Mouse (Mus musculus) lung, adult 2 months (tissue): ENCODE data around the gene Lenep. TPM values are rescaled to one million over a fixed set of nuclear protein-coding genes. Genes with fewer than 3 reads are reported as not detected.

Experiments used
- DNase-seq: peaks from one replicate; pipeline ENCODE4 v3.0.0; 2022
- H3K4me1 ChIP-seq: fragments of 200-500 bp; 2 replicates; pipeline ENCODE4 v1.6.1; 2011; ENCODE audit warnings: low read length; ENCODE audit not compliant: control insufficient read depth, insufficient read depth
- H3K4me3 ChIP-seq: fragments of 200-500 bp; replicated peaks from 2 replicates; pipeline ENCODE3; 2011; ENCODE audit warnings: low read depth, mild to moderate bottlenecking, control low read depth, low read length; ENCODE audit errors: extremely low read depth
- CTCF ChIP-seq: fragments of 200-500 bp; IDR thresholded peaks from 2 replicates; pipeline ENCODE4 v1.5.1; 2011; ENCODE audit warnings: mild to moderate bottlenecking, low read length, control low read depth; ENCODE audit not compliant: insufficient read depth
- POLR2A ChIP-seq: fragments of 200-500 bp; IDR thresholded peaks from 2 replicates; pipeline ENCODE4 v1.6.1; 2011; ENCODE audit warnings: low read depth, mild to moderate bottlenecking, control low read depth, low read length, borderline replicate concordance; ENCODE audit errors: extremely low read depth
- WGBS: fragments of 180-500 bp; shearing (Covaris S2); methylation state at CpG from one replicate; pipeline ENCODE4 v1.1.7; 2018; 5-methylcytosine and 5-hydroxymethylcytosine counted together
- polyA plus RNA-seq: library from polyadenylated mRNA; depleted of rRNA; stranded (reverse); fragments of >200 nt; gene quantifications from 2 replicates; pipeline ENCODE4 v1.2.3, GENCODE M21; 2012

Gene Lenep
- polyA plus RNA-seq, 1 experiment, result 0.45 TPM

DNA sequence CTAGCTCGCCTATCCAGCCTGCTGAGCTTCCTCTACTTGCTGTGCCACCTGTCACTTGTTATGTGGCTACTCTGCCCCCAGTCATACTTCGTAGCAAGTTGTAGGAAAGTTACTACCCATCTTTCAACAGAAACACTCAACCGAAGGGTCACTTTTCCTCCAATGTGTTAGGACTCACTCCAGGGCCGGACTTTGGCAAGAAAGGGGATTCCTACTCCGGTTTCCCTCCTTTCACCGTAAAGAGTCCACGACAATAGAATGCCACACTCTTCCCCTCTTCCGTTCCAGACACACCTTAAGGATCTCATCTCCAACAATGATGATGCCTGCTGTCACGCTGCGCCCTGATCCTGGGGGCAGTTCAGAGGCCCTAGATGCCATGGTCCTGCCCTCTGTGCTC lies 8.3 kb upstream of the Lenep start:
- Histone ChIP-seq H3K4me1 (peaks cover 3% of the 10 kb centered on the region), H3K4me3 (no peak overlapping the region)
- no peak for TF ChIP-seq POLR2A
- TF ChIP-seq CTCF, result no peak
- 72% methylated on average over 10 of the region's 10 CpGs for WGBS
- DNase-seq, result no peak

DNA sequence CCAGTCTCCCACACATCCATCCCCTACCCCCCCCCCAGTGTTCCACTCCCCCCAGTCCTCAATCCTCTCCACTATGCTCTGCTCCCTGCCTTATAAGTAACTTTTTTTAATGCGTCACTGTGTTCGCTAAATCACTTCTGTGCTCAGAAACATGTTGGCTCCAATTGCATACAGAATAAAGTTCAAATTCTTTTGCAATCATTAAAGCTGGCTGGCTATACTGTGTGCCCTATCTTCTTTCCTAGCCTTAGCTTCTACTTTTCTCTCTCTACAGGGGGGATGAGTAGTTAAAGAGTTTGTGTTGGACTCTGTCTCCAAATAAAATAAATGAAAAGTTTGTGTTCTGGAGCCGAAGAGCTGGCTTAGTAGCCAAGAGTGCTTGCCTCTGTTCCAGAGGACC lies 7.1 kb upstream of the Lenep start:
- DNase-seq, result no peak
- no peak overlapping the region for H3K4me3 ChIP-seq
- TF ChIP-seq POLR2A (no peak), CTCF (no peak)
- WGBS, result 75% methylated on average over 3 of the region's 3 CpGs
- peaks cover 3% of the 10 kb centered on the region for H3K4me1 ChIP-seq

DNA sequence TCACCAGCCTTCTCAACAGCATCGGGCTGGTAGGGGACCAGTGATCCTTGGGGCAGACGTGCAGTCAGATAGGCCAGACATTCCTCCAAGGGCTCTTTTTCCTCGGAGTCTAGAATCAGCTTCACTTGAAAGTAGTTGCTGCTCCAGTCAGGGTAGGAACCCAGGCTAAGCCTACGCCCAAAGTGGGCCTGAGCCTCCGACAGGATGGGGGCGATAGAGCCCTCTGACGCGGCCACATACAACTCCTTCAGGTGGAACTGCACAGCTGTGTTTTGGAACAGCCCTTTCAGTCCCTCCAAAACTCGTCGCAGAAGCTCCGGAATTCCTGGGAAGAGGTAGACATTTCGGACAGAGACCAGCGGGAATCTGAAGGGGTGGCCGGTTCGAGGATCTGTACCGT lies 5.9 kb upstream of the Lenep start:
- 67% methylated on average over 16 of the region's 16 CpGs for WGBS
- TF ChIP-seq POLR2A (no peak), CTCF (no peak)
- no peak for DNase-seq
- Histone ChIP-seq H3K4me1 (peaks cover 3% of the 10 kb centered on the region), H3K4me3 (no peak overlapping the region)

DNA sequence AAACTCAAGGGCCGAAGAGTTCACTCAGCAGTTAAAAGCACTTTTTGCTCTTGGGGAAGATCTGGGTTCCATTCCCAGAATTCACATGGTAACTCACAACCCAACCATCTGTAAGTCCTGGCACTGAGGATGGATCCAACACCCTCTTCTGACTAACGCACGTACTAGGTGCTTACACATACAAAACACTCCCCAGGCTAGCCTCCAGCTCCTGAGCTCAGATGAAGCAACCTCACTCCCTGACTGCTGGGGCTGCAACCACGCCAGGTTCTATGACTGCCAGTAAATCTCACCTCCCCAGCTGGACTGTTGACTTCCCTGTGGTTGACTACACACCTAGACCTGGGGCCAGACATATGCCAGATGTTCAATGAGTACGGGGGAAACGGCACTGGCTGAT lies 4.3 kb upstream of the Lenep start:
- Histone ChIP-seq H3K4me1 (peaks cover 3% of the 10 kb centered on the region), H3K4me3 (no peak overlapping the region)
- WGBS, result 83% methylated on average over 6 of the region's 6 CpGs
- TF ChIP-seq POLR2A, result no peak
- TF ChIP-seq CTCF, result no peak
- DNase-seq, result no peak

DNA sequence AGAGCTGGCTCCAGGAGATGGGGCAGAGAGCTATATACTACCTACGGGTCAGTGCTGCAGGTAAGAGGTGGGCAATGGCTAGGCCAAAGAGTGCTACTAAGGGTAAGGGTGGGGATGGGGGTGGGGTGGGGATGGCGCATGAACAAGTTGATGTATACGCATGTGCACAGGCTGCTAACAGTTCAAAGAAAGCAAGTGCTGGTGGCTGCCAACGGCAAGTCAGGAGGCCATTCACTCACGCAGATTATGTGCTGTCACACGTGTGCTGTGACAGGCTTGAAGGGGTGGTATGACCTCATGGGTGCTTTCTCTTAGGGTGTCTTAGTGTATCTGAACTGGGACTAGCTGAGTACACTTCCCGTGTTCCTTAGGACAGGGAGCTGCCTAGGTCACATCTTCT lies 1.3 kb downstream of the Lenep start:
- 87% methylated on average over 7 of the region's 7 CpGs for WGBS
- no peak for DNase-seq

DNA sequence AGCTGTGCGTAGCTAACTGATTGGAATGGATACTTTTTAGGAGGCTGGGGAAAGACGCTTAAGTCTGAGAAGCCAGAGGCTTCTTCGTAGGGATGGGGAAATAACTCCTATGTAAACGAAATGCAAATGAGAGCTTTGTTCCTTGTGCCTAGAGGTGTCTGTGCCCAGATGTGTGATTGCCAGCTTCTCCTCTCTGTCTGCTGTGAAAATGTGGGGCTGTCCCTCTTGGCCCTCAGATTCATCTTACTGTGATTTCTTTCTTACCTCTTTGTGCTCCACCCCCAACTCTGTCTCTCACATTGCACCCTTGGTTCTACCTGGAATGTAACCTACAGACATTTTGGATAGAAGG lies 6.0 kb downstream of the Lenep start:
- WGBS, result under 1% methylated on average over 4 of the region's 4 CpGs
- no peak for TF ChIP-seq CTCF
- Histone ChIP-seq H3K4me1 (peaks cover 11% of the 10 kb centered on the region), H3K4me3 (no peak overlapping the region)
- no peak for DNase-seq

More for the DNA sequence above, 1.3 kb downstream of the Lenep start:
- Histone ChIP-seq H3K4me1 (peaks cover 3% of the 10 kb centered on the region; the same call in 1 of the 2 replicates), H3K4me3 (no peak overlapping the region)
- TF ChIP-seq POLR2A (no peak), CTCF (no peak)

DNA sequence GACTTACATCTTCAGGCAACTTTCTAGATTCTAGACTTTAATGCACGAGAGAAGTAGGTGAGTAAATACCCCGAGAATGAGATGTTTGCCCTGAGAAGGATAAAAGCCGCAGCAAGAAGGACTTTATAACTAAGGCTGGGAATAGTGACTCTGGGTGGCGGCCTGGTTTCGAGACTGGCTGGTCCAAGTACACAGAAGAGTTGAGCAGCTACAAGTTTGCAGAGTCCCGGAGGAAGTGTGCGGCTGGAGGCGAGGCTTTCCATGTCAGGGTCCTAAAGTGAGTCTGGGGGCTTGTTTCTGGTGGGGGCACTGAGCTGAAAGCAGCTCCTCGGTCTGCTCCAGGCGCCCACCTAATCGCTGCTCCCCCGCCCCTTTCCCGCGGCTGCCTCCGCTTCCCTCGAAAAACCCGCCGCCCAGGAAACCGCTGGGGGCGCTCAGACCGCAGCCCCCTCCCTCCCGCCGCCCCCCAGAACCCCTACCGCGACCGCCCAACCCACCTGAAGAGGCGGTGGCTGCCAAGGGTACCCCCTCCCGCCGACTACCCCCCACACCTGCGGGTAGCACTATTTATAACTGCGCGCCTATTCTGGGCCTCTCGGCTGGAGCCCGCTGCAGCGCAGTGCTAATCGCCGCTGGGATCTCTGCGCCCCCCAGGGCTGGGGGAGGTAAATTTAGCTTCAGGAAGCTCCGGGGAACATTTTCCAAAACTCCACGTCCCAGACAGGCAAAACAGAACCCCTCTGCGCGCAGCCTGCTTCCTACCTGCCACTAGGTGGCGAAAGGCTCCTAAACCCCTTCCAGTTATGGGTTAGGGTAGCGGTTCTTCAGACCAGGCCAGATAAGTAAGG lies 6.6 kb downstream of the Lenep start:
- peak; percentile 67 for DNase-seq
- 1% methylated on average over 42 of the region's 44 CpGs for WGBS
- peak; percentile 84 for TF ChIP-seq CTCF
- TF ChIP-seq POLR2A, result peak; percentile 22; the same call in 1 of the 2 replicates
- H3K4me3 ChIP-seq, result peak overlapping the region; percentile 61
- H3K4me1 ChIP-seq, result peaks cover 14% of the 10 kb centered on the region

DNA sequence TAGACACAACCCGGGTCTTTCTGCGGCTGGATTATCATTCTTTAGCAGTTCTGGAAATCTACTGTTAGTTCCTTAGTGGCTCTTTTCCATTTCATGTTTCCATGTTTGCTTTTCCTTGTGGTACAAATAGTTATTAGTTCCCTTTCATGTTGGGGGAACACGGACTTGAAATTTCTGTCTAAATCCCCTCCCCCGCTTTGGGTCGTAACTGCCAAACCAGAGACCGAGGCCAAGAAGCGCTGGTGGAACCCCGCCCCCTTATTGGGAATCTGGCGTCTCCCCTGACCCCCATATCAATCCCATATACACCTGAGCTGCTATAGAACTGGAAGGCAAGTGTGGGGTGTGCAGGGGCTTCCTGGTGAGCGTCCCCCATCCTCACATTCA lies 7.2 kb downstream of the Lenep start:
- H3K4me1 ChIP-seq, result peaks cover 18% of the 10 kb centered on the region
- peak; percentile 39 for DNase-seq
- TF ChIP-seq CTCF (no peak), POLR2A (no peak)
- 7% methylated on average over 10 of the region's 10 CpGs for WGBS
- peak overlapping the region; percentile 61 for H3K4me3 ChIP-seq

DNA sequence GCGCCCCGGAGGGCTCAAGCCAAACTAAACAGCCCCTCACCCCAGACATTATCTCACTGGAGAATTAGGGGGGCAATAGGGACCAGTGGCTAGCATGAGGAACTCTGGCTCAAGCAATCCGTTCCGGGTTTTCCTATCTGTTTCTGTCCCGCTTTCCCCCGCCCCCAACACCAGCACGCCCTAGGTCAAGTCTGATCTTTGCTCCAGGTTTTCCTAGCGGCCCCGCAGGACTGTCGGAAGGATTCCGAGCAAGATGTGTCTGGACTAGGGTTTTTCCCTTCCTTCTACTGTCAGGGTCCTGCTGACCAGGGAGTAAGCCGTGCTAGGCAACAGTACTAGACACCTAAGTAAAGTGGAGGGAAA lies 7.7 kb downstream of the Lenep start:
- TF ChIP-seq POLR2A (peak; percentile 72; the same call in 1 of the 2 replicates), CTCF (no peak)
- Histone ChIP-seq H3K4me1 (peaks cover 21% of the 10 kb centered on the region), H3K4me3 (peak overlapping the region; percentile 50)
- peak; percentile 84 for DNase-seq
- WGBS, result under 1% methylated on average over 12 of the region's 12 CpGs
